Mouse (Mus musculus) layer of hippocampus, adult 8-10 months (tissue): ENCODE measurements around the gene Tmod1. TPM values are rescaled to one million over a fixed set of nuclear protein-coding genes. Genes with fewer than 3 reads are reported as not detected.
A peak's percentile ranks its signal among the peaks of the same experiment; 100 is the strongest.

Source experiments
- DNase-seq, 2 experiments: peaks; one replicate each; pipeline ENCODE4 v3.0.0; 2022; ENCODE audit warnings: low spot score in 2 of 2
- total RNA-seq, 4 experiments: library from RNA; stranded (reverse); gene quantifications; 2 replicates each; pipeline ENCODE4 v1.2.4; 2022

Gene Tmod1
- total RNA-seq, 4 experiments from 2014 or later: 22.4 to 30.0 (median 28.9) TPM

DNA sequence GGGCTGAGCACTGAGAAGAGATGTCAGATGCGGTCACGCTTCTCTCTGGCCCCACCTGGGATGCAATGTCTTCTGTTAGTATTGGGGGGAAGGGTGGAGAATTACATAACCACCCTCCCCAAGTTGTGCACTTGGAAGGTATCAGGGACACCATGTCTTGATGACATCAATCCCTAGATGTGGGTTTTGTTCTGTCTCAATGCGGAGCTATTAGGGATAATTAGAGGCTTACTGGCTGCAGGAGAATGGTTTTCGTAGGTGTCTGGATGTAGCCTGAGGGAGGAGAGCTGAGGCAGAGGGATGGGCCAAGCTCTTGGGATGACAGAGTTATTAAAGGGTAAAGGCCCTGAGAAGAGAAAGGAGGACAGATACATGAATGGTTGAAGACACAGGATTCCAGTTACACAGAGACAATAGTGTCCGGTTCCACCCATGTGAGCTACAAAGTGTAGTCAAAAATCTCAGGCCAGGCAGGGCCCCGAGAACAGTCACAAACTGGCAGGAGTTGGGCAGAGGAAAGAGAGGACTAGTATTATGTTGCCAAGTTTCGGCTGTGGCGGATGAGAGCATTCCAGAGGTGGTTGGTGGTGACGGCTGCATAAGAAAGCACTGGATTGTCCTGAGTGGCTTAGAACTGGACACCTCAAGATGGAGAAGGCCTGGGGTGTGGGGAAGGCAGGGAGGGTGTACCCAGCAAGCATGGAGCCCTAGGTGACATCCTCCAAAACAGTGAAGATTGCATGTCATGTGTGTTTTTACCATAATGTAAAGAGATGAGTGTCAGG is 14.8 kb downstream of the Tmod1 start:
- DNase-seq: no peak

DNA sequence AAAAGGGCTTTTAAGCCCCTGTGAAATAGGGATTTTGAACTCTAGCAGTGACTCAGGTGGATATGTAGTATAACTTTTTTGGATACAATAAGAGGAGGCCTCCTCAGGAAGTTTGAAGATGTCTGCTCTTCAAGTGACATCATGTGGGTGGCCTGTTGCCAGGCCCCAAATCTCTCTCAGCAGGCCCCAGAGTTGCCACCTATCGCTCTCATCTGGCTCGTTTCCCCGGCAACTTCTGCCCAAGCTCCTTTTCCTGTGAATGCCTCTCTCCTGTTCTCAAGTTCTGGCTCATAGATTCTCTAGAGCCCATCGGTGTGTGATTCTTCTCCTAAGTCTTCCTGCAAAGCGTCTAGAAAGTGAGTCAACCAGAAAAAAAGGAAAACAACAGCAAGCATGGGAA is 17.4 kb downstream of the Tmod1 start:
- no peak for DNase-seq

DNA sequence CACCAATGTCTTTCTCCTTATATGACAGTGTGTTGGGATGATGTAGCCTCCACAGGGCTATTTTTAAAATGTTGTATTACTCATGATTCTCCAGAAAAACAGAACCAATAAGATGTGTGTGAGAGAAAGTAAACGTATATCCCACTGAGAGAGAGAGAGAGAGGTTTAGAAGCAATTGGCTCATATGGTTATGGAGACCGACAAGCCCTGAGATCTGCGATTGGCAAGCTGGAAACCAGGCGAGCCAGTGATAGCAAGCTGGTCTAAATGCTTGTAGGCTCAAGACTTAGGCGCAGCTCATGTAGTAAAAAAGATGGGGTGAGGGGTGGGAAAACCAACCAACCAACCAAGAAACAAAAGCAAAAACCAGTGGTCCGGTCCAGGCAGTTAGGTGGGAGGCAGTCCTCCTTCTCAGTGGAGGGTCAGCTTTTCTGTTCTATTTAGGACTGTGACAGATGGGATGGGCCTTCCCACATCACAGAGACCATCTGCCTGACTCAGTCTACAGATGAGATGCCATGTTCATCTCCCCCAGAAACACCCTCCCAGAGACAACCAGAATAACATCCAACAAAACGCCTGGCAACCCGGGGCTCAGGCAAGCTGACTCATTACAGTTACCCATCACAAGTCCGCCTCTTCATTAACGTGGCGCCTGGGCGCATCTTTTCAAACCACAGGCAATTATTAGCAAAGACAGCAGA is 22.7 kb downstream of the Tmod1 start:
- peak; percentile 89 to 94 for DNase-seq

DNA sequence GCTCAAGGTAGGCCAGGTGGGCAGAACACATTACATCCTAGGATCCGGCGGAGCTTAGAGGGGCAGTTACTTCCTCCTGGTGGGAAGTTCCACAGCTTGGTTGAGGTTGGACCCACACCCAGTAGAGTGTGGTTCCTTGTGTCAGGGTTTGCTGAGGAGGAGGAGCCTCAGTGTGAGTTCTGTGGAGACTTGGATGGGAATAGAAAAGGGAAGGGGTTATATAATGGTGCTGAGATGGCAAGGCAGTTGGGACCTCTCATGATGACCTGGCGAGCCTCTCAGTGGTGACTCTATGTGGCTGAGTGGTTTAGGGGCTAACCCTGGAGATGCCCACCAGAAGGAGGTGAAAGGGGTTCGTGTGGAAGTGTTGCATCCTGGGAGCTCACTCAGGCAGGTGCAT is 25.1 kb downstream of the Tmod1 start:
- no peak for DNase-seq

DNA sequence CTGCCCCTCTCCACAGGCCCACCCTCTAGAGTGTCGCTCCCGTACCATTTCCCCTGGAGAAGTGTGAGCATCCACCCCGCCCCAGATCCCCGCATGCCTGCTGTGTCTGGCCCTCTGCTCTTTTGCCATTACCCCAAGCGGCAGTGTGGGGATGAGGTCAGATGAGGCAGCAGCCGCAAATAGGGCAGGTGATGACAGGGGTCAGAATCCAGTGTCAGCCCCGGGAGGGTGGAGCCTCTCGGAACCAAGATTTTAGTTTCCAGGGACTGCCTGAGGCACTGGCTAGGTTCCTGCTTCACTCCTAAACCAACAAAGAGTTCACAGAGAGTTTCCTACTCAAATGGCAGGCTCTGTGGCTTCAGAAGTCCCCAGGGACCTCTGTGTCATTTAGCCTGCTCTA is 25.5 kb downstream of the Tmod1 start:
- no peak for DNase-seq

DNA sequence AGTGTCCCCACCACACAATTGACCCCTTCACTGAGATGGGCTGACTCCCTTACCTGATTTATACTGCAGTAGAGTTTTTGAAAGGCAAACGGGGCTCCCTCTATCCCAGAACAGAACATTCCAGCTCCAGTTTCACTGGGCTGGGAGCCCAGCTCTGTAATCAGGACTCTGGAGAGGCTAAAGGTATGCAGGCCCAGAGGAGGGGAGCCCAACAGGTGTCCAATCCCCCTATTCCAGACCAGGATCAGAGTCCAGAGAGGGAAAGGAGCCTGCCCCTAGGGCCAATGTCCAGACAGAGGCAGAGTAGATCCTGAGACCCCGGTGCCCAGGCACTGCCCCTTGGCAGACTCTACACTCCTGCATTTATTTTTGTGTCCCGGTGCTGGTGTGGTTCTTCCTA is 26.2 kb downstream of the Tmod1 start:
- DNase-seq: no peak

DNA sequence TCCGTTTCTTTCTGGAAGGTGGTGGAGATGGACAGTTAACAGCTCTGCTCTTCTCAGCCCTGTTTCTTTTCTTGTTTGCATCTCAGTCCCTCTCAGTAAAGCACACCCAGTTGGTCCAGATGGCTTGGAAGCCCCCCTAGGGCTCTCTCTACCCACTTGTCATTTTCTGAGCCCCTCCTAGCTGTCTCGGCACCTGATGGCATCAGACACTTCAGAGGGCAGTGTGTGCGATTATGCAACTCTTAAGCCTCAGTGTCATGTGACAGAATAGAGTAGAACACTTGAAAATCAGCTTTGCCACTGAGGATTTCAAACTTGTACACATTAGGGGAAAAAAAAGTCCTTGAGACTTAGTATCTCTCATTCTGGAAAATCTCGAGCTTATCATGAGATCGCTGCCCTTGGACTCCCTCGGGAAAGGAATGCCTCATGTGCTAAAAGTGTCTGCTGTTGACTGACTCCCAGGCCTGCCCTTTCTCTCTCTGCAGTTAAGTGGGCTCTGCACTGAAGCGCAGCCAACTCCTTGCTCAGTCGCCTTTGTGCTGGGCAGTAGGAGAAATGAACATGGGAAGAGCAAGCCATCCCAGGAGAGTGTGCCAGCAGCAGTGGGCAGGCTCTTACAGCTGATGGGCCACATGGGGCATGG is 27.1 kb downstream of the Tmod1 start:
- DNase-seq: no peak

DNA sequence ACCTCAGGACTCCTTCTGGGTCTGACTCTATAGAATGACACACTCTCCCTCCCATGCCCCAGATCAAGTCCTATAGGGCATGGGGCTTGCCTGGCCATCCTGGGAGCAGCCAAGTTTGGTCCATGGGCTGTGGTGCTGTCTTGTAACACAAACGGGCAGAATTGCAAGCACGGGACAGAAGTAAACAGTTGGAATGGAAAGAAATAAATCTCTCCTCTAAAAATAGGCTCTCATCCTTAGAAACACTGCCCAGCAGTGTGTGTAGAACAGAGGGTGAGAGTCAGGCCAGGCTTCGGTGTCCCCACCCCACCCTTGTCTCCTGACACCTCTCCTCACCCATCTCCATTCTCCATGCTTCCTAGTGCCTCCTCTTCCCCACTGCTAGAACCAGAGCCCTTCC is 29.3 kb downstream of the Tmod1 start:
- no peak for DNase-seq

DNA sequence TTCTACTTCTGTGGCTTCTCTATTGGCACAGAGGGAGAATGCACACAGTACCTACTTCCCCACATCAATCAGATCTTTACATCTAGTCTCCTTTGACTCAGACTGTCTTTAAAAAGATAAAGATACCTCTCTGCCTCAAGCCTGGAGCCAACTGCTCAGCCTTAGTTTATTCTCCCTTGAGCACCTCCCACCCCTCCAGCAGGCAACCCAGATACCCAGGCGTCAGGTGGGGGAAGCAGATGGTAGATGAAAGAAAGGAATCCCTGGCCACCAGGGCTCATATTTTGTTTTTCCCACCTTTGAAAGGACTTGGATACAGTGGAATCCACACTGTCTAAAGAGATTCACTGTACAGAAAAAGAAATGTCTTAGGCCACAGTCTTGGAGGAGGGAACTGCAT is 29.8 kb downstream of the Tmod1 start:
- DNase-seq: no peak

DNA sequence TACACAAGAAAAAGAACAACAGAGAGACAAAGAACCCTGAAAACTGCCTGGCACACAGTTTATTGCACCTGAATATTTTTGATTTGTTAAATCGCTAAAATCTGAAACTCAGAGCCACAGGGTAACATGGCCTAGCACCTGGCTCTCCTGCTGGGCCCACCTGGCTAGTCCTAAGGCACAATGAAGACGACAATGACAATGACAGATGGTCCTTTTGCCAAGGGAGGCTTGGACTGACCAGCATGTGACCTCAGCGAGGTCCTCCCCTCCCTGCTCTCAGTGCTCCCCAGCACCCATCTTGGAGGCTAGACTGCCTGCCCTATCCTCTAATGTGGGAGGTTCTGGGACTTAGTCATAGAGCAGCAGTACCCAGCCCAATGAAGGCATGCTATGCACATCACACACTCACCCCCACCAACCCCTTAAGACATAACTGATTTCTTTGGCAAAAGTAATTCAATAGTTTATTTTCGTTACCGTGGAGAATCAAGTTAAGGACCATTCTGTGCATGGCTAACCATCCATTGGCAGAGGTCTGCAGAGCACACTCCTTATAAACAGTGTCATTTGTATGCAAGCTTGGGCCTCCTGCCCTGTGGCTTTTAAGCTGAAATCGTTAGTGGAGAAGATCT is 31.2 kb downstream of the Tmod1 start:
- DNase-seq: no peak

DNA sequence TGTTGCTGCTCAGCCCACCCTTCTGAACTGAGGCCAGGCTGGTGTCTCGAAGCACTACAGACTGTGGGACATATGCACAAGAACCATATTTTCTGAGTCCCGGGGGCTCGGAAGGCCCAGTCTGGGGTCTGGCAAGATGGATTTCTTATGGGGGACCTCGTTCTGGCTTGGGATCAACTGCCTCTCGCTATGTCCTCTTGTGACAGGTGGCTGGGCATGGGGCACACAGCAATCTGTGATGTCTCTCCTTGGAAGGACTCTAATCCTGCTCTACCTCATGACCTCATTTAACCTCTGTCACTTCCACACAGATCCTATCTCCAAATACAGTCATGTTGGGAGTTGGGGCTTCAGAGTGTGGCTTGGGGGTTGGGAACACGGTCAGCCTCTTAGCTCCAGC is 33.9 kb downstream of the Tmod1 start:
- DNase-seq: no peak

DNA sequence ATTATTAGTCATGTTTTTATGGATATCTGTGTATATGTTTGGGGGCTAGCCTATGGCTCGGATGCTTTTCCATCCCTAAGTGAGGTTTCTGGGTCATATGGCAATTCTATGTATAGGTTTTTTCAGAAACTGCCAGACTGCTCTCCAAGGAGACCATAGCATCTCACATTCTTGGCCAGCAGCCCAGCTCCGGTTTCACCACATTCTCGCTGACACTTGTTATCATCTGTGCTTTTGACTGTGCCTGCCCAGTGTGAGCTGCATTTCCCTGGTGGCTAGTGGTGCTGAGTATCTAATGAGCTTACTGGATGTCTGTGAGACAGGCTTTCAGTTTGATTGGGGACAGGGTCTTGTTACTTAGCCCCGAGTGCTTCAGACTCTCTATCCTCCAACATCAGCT is 35.0 kb downstream of the Tmod1 start:
- peak in 1 of 2 experiments; percentile 43 for DNase-seq

DNA sequence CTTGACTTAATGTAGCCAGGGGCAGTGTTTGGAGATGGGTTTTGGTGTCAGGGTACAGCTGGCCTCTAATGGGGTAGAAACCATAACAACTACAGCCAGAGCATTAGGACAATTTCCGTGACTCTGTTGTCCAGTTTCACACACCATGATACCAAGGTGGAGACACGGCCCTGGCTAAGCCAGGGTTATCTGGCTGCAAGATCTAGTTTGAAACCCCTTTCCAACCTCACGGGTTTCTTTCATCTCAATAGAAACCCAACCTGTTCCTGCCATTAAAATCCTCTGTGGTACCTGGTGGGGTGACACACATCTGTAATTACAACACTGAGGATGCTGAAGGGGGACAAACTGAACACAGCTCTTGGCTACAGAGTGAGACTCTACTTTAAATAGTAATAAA is 36.9 kb downstream of the Tmod1 start:
- DNase-seq: no peak

DNA sequence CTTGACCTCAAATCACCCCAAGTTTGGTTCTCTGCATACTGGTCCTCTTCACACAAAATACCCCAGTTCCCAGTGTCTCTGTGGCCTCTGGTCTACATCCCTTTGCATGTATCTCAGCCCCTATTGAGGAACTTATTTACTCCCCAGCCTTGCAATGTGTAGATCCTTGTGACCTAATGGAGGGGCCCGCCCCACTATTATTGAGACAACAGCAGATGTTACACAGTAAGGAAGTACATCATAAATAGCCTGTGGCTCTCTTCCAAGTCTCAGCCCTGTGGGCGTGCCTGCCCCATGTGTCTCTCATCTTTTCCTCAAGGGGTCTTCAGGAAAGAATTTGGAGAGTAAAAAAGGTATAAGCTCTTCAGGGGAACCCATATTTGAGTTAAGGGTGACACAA is 38.2 kb downstream of the Tmod1 start:
- DNase-seq: no peak

DNA sequence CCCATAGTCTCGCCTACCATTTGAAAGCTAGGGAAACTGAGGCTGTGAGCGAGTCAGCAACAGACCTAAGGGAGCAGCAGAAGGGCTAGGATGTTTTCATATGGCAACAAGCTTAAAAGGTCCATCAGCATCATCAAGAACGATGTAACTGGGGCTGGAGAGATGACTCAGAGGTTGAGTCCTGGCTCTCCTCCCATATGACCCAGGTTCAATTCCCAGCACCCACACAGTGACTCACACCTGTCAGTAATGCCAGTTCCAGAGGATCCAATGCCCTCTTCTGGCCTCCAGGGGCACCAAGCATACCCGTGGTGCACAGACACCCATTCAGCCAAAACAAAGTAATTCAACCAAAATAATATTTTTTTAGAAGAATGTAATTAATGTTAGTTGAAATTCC is 41.5 kb downstream of the Tmod1 start:
- DNase-seq: no peak

DNA sequence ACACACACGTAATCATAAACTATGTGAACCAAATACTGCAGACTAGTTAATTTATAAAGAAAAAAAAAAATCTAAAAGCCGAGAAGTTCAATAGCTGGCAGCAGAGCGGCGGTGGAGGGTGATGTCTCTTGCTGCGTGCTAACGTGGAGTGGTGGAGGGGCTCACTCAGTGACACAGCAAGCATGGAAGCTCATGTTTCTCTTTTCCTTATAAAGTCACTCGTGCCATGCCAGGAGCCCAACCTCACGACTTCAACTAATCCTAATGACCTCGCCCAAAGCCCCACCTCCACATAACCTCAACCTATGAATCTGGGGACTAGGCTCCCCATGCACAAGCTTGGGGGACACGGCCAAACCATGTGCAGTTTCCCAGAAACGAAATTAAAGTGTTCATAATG is 43.8 kb downstream of the Tmod1 start:
- no peak for DNase-seq

DNA sequence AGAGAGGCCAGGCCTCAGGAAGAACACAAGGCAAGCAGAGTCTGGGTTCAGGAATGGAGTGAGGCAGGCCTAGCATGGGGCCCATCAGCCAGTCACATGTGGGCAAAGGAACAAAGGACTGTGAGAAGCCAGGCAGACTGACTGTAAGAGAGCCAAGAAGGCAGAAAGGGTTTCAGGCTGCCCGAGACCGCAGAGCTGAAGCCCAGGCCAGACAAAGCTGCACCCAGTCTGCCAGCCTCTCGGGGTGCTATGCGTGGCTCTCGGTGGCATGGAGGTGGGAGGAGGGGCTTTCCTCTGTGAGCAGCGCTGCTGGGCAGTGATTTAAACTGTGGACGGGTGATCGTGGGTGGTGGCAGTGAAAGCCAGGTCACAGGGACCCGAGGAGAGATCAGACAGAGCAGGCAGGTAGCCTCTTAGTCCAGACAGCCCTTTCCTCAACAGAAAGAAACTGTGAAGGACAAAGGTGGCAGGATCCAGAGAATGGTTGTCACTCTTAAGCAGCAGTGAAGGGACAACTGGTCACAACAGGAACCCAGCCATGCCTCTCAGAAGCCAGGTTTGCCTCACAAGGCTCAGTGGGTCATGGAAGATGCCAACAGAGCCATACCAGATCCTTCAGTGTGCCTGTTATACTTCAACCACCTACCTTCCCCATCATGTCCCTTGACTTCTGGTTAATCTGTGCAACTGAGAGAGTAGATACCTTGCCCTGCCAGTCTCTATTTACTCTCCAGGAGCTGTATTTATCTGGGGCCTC is 45.9 kb downstream of the Tmod1 start:
- no peak for DNase-seq

DNA sequence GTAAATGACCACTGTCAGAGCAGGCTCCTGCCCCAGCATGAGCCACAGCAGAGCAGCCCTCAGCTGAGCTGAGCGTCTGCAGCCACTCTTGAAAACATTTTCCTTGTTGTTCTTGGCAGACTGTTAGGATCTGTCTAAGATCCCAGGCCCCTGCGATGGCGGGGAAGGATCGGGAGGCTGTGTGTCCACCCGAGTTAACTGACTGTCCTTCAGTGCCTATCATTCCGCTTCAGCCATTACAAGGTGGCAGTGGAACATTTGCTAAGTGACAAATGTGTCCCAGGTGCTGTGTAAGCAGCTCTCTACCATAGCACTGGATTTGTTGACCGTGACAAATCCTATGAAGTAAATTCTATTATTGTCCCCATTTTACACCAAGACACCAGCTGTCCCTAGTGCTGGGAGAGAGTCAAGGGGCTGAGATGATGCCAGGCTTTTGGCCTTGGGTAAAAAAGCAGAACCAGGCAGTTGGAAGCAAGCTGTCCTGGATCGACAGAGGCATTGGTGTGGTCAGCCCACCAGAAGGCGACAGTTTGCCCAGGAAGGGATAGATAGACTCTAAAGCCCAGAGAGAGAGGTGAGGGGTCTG is 46.6 kb downstream of the Tmod1 start:
- no peak for DNase-seq

DNA sequence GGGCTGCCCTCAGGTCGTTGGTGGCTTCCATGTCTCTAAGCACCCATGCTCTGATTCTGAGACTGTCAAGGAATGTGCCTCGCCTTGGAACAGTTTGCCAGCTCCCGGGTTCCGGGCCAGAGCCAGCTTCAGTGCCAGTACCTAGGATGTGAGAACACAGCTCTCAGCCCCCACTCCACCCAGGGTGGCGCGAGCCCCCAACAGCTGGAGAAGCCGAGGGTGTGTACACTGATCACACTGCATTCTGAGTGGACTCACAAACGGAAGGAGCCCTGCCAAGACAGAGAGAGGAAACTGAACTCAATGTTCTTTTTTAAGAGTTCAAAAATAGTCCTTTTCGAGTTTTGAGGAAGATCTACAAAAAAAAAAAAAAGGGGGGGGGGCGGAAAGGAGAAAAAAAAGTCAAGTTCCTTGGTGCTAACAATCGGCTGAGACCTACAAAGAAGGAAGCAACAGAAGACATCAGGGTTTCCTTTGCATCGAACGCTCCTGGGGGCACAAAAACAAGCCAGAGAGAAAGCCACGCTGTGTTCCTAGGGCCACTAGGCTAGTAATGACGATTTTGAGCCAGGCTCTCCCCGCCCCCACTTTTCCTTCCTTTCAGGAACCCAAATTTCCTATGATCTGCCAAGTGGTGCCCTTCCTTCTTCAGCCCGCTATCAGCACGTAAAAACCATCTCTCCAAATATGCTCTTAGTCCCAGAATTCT is 48.1 kb downstream of the Tmod1 start:
- no peak for DNase-seq

DNA sequence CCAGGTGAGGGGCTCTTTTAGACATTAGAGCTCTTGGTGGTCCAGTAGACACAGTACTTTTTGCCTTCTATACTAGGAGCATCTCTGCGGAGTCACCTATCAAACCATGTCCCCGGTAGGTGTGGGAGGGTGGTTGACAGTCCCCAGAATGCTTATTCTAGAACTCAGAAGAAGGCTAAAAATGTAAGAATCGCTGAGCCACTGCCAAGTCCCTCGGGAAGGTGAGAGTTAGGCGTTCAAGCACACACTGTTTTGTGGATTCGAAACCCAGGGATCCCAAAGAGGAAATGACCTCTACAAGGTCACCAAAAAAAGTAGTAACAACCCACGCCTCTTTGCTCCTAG is 48.7 kb downstream of the Tmod1 start:
- DNase-seq: peak in 1 of 2 experiments; percentile 28
